Mouse (Mus musculus) CD4-positive helper T cell, adult 2 months (primary cell): ENCODE data around the gene Igf2bp1.
"Not testable (repeated sequence)": the region's sequence is repeated elsewhere in the genome, so short reads cannot be mapped to it uniquely, and the experiment has no call there.

ENCODE experiments used
- DNase-seq: peaks from one replicate; pipeline ENCODE4 v3.0.0-alpha.2; 2012; ENCODE audit warnings: low read depth, missing footprints, low spot score

Gene Igf2bp1

DNA sequence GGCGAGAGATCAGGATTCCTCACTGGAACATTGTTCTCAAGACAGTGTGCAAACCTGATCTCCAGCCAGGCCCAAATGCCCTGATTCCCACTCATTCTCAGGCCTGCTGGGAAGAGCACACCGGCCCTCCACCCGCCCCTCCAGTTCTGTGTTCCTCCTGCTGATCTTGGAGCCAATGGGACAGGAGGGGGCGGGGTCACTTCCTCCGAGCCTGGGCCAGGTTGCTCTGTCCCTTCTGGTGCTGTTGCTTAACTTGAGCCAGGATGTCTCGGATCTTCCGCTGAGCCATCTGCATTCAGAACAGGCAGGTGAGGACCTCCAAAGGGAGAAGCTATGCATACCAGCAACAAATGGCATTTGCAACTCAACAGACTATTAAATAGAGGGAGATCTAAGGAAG is 42.4 kb downstream of the Igf2bp1 start:
- DNase-seq: no peak

DNA sequence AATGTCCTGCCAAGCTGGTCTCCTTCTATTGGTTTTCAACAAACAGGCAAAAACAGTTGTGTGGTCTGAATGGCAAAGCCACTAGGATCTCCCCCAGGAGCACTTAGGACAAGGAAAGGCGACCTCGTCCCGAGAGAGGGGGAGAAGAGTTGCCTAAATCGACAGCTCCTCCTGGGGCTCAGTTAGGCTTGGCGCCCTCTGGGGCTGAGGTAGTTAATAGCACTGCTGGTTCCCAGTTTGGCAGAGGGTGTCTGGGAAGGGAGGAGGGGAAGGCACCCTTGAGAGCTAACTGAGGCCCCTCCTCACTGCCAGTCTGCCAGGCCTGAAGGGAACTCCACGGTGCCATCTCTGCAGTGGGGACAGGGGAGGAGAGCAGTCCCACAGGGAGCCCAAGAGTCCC is 46.6 kb downstream of the Igf2bp1 start:
- no peak for DNase-seq

DNA sequence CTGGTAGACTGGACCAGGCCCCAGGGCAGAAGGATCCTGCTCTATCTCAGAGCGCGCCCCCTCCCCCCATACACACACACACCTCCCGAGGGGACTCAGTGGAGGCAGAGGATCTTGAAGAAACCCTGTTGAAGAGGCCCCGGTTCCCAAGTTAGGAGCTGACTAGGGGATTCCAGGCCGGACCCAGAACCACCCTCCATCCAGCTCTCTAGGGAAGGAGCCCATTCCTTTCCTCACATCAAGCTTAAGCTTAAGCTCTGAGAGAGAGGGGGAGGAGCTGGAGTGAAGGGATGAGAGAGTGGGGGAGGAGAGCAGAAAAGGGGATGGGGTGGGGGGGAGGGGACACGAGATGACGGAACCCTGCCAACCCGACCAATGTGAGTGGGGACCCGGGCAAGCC is 47.5 kb downstream of the Igf2bp1 start:
- DNase-seq: no peak

DNA sequence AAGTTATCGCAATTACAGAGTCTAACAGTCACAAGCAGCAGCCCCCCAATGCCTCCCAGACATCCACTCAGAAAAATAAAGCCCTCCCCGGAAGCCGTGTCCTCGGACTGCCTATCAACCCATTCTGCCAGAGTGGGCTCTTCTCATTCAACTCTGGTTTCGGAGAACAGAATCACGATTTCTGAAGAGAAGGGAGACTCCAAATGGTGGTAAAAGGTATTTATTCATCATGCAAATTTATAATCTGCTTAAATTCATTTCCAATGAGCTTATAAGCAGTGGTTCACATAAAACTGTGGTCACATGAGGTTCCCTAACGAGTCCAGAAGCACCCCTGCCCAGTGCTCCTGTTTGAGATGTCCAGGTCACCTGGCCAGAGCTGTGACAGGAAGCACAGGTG is 48.3 kb downstream of the Igf2bp1 start:
- DNase-seq: no peak

DNA sequence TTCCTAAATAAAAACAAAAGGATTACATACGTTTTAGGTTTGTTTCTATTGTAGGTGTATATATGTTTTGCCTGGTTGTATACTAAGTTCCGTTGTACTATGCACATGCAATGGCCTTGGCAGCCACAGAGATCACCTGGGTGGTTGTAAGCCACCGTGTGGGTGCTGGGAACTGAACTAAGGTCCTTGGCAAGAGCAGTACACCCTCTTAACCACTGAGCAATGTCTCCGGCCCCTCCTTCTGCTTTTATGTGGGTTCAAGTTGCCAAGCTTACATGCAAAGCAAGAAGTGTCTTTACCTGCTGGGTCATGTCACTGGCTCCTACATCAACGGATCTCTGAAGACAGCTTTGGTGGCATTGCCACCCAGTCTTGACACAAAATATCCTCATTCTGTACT is 52.4 kb downstream of the Igf2bp1 start:
- no peak for DNase-seq

DNA sequence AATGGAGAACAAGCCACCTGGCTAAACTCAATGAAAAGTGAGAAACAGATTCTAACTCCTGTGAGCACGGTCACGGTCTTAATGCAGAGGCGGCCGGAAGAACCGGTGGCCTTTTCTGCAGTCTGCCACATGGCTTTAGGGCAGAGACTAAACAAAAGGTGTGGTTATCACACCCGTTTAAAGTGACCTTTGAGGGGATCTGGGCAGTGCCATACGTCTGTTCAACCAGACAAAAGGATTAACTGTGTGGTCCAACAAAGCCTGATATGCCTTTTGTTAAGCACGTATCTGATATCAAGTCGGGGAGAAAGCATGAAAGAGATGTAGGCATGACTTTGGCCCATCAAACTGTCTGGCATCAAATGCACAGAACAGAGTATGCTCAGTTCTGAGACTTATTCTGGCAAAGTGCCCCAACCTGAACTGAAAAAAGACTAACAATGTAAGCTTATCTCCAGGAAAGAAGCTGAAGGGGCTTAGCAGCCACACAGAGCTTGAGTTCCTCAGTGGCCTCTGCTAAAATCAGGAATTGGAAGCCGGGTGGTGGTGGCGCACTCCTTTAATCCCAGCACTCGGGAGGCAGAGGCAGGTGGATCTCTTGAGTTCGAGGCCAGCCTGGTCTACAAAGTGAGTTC is 59.8 kb downstream of the Igf2bp1 start:
- no peak for DNase-seq

DNA sequence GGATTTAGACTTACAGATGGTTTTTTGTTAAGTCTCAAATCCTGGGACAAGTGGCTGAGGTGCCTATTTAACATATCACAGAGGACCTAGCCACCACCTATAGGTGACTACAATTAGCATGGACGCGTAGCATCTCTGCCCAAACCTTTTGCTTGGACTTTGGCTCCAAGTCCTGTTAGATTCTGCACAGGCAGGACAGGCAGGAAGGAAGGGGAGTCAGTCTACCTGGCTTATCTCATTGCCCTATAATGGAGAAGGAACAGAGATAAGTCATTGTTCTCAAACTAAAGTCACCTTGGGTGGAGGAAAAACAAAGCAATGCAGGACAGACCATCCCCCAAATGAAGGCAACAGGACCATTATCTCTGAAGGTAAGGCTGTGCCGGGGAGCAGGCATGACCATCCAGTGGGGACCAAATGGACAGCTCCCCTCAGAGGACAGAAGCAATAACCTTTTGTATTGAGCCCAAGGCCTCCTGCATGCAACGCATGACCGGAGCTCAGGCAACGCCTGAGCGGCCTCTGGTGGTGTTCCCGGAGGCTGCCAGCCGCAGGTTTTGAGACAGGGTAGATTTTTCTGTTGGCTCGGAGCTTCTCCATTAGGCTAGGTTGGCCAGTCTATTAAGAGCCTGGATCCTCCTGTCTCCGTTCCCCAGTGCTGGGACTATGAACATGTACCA is 65.8 kb downstream of the Igf2bp1 start:
- DNase-seq: no peak

DNA sequence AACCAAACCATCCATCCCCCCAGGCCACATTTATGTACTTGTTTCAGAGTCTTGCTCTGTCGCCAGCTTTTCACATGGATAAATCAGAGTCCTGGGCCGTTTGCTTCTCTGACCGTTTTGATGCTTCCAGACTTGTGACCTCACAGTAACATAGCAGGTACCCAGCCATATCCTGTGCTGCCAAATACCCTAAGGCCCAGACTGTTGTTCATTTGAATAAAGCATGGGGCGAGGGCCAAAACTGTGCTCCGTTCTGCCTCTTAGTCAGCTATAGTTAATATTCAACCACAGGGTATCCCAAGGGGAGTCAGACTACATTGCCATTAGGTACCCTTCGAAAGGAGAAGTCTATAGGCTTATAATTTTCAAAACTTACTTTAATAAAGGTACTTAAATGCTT is 69.3 kb downstream of the Igf2bp1 start:
- DNase-seq: no peak

DNA sequence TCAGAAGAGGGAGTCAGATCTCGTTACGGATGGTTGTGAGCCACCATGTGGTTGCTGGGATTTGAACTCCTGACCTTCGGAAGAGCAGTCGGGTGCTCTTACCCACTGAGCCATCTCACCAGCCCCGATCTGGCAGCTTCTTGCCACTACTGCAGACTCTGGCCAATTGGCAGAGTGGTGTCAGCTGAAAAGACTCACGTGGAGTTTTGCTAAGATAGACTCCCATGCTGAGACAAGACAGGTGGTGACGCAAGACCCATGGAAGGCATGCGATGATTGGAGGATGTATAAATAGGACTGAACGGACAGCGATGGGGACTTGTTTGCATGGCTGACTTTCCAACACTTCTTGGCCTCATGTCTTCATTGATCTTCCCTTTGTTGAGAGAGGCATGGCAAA is 73.6 kb downstream of the Igf2bp1 start:
- not testable (repeated sequence) for DNase-seq

DNA sequence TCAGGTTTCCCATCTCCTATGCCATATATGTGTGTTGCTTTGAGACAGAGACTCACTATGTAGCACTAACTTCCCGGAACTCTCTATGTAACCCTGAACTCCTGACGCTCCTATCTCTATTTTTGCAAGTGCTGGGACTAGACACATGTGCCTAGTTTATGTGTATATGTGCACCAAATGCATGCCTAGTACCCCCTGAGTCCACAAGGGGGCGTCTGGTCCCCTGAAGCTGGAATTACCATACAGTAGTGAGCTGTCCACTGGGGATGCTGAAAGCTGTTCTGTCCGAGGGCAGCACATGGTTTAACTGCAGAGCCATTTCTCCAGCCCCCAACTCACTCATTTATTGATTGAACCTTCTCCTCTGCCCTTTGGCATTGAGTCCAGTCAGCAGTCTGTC is 79.3 kb downstream of the Igf2bp1 start:
- DNase-seq: no peak

DNA sequence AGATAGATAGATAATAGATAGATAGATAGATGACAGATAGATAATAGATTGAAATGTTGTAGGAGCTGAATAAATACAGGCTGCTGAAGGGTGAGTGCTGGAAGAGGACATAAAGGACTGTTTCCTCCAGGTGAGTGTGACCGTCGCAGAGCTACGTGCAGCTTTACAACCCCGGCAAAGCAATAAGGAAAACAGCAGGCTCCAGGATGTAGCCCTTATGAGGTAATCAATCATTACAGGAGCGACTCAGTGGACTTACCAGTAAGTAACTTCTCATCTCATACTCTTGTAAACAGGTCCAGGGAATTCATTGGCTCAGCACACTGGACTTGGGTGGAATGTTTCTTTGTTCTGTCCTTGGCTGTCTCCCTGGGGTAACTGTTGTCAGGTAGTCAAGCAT is 79.8 kb downstream of the Igf2bp1 start:
- no peak for DNase-seq

DNA sequence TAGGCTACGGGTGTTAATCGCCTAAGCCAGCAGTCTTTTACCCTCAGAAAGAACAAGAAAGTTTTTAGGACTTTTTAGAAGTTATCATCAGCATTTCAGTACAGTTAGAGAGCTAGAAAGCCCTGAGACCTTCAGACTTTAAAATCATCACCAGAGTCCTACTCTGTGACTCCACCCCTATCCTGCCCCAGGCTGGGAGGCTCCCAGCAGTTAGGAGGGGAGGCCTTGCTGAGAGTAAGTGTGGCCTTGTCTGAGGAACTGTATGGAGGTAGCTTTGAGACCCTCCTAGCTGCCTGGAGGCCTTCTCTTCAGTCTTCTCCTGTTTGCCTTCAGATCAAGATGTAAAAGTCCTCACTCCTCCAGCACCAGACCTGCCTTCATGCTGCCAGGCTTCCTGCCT is 81.5 kb downstream of the Igf2bp1 start:
- no peak for DNase-seq

DNA sequence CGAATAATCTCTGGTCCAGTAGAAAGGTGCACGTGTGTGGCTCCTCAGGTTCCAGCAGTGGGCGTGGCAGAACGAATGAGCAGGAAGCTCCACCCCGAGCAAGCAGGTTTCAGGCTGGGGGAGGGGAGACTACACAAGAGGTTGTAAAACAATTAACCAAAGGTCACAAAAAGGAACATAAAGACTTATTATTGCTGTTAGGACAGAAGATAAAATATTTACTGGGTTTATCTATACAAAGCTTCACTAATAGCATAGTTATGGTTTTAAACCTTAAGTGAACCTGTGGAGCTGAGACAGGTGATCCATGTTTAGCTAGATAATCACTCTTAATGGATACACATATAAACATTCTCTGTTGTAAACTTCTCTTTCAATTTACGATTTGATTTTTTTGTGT is 82.3 kb downstream of the Igf2bp1 start:
- DNase-seq: not testable (repeated sequence)

DNA sequence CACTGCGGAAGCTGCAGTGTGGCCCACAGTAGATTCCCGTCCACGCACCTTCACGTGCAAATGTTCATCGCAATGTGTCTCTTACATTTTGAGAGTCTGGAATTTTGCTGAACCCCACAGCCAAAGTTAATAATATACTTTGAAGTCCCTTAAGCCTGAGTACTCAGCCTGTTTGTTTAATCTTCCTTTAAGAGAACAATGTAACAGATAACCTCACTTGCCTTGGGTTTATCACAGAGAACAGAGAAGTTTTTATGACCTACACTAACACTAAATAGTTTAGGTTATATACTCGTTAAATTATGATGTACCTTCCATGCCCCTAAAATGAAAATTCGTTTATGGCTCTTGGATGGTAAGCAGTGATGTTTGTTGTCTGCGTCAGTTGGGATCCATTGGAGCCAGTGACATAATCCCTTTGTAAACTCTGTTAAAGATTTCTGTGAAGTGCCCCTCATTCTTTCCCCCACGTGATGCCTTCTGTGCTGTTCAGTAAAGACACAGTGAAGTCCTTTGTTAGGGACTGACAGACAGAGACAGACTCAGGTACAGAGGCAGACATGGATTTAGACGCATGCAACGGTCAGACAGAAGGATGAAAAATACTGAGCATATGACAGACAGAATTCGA is 83.6 kb downstream of the Igf2bp1 start:
- DNase-seq: no peak

DNA sequence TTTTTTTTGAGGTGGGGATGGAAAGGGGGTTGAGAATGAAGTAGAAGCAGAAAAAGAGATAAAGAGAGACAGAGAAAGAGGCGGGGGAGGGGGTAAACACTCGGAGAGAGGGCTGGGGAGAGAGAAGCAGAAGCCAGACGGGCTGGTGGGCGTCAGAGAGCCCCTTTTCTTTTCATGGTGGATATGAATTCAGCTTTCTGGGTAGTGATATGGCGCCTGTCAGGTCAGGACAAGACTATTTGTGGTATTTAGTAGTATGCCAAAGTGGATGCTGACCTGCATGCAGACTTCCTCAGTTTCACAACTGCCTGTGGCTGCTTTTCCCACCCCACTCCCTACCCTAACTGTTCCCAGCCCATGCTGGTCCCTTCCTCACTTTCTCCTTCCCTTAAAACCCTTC is 89.3 kb downstream of the Igf2bp1 start:
- DNase-seq: no peak

DNA sequence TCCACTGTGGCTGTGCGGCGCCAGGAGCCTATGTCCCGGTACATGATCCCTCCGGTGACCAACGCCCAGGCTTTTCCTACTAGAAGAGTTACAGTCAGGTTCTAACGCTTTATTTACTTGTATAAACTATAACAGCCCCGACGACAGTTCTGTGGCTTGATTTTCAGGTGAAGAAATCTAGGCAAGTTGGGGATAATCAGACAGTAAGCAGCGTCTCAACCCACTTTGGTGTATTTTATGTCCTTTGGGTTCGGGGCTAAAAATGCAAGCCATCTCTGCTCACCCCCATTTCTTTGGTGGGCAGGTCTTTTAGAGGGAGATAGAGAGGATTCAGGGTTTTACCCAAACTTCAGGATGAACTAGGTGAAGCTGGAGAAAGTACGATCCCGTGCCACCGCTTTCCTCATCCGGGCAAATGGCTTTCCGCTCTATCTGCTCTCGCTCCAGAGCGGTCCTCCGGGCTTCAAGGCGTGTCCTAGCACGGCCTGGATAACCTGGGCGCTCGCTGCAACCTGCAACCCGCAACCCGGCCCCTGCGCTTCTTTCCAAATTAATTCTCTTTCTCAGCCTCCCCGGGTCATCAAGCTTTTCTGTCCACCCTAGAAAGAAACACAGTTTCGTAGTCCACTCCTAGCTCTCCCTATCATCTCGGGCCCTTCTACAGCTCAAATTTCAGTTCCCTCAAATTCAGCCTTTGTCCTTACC is 90.6 kb downstream of the Igf2bp1 start:
- DNase-seq: no peak

DNA sequence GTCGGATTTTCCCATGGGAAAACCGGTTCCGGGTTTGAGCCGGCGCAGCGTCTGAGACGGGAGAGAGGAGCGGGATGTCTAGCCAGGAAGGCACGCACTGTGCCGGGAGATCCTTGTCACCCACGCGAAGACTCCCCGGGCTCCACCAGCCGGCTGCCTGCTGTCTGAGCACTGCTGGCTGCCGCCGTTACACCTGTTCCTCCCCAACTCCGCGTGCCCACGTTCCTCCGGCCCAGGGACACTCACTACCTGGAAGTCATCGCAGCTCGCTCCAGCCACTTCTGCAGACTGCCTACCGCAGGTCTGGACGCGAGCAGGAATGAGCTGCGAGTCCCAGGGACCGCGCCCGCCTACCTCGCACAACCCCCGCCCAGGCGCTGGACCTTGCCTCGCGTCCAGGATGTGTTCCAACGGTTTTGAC is 91.2 kb downstream of the Igf2bp1 start, which contains the start of gene B4galnt2:
Gene B4galnt2 (minus strand): TSS at position 321 of the 421 bp plus-strand sequence.
- DNase-seq: no peak

DNA sequence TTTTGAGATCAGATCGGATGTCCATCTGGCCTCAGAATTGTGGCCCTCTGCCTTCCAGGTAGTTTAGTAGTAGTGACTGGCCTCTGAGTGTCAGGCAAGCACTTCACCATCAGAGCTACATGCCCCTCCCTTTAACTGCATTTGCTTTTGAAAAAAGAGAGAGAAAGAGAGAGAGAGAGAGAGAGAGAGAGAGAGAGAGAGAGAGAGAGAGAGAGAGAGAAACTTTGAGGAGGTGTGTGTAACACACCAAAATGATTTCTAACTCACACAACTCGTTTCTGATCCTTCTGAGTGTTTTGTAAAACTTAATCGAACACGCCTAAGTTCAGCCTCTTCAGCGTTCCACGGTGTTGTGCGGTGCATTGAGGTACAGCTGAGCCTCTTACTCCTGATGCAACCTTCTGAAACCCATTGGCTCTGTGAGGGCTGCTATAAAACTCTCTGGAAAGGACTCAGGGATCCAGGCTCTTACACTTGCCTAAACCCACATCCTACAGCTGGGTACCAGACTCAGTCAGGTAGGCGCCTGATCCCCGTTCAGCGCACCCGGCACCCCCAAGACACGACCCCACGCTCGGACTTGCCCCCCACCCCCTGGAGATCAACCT is 91.7 kb downstream of the Igf2bp1 start:
- no peak for DNase-seq

DNA sequence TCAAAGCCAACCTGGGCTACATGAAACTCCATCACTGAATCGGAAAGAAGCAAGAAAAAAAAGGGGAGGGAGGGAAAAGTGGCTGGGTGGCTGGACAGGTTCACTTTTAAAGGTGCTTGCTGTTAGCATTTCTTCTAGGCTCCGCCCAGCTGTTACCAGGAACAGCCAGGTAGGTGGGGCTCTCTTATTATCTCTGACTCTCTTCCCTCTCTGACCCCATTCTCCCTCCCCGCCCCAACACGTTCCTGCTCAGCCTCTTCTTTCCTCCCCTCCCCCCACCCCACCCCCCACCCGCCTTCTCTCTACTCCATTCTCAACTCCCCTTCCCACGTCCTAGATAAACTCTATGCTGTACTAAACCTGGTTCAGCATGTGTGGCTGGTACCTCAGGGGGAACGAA is 94.2 kb downstream of the Igf2bp1 start:
- no peak for DNase-seq

DNA sequence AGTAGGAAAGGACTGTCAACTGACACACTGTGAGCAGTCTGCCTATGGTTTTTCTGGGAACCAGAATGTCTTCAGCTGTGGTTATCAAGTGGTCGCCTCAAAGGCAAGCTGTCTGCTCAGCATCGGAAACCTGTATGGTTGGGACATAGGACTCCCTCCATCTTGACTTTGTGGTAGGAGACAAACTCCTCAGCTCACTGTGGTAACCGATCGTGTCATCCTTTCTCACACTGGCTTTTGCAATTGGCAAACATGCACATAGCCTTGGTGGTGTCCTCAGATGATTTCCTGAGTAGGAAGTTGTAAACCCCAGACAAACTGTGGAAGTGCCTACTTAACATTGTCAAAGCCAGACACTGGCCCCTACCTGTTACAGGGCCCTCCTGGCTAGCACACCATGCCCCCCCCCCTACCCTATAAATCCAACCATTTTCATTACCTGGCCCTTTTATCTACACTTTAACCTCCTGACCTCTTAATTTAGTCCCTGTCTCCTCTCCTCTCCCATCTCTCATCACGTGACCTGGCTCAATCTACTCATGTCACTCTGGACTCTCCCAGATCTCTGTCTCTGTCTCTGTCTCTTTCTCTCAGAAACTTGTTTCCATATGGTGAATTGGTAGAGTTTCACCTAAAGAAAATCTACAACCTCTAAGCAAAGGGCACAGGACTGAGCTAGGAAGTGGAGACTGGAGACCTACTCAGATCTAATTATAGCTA is 97.8 kb downstream of the Igf2bp1 start:
- peak; percentile 28 for DNase-seq
